Comparison of ENCODE assay signal across 9 mouse cellular contexts in genomic region chr4:63307175-63308062, GRCm38 (mm10). TPM values are rescaled to one million over a fixed set of nuclear protein-coding genes. Genes with fewer than 3 reads are reported as not detected.
A peak's percentile ranks its signal among the peaks of the same experiment; 100 is the strongest.
DNase-seq lines count a peak whose midpoint lies in the region; ATAC-seq and TF ChIP-seq lines count a peak whose summit lies in the region.
"Had no signal": no experiment of that assay in that cellular context is flagged by ENCODE, and none has a peak within 500 bp of the region (broad histone marks: within the 10 kb centered on the region; RNA-seq: fewer than 3 reads in every experiment).

No protein-coding gene starts in this region.

- no peak overlapping the region for H3K27ac ChIP-seq in heart, embryonic 12.5 days (ENCODE audit: poor library complexity, severe bottlenecking)
- no peak overlapping the region for H3K27ac ChIP-seq in embryonic facial prominence, embryonic 12.5 days
- no peak overlapping the region for H3K27ac ChIP-seq in kidney, embryonic 15.5 days
- no peak overlapping the region for H3K27ac ChIP-seq in limb, embryonic 14.5 days (replicated peaks; ENCODE audit: low read depth, low read length)

- no peak overlapping the region for H3K4me3 ChIP-seq in heart, embryonic 12.5 days
- H3K4me3 ChIP-seq in embryonic facial prominence, embryonic 12.5 days, result no peak overlapping the region
- no peak overlapping the region for H3K4me3 ChIP-seq in kidney, embryonic 15.5 days (replicated peaks)
- H3K4me3 ChIP-seq in limb, embryonic 14.5 days (replicated peaks; ENCODE audit: low read length), result no peak overlapping the region

- H3K4me2 ChIP-seq in heart, embryonic 12.5 days, result no peak overlapping the region
- no peak overlapping the region for H3K4me2 ChIP-seq in embryonic facial prominence, embryonic 12.5 days (replicated peaks)
- H3K4me2 ChIP-seq in kidney, embryonic 15.5 days, result no peak overlapping the region
- no peak overlapping the region for H3K4me2 ChIP-seq in limb, embryonic 14.5 days (replicated peaks; ENCODE audit: low read depth, low read length, severe bottlenecking)

- no peaks in the 10 kb centered on the region for H3K9me3 ChIP-seq in heart, embryonic 12.5 days (replicated peaks)
- H3K9me3 ChIP-seq in embryonic facial prominence, embryonic 12.5 days, result no peaks in the 10 kb centered on the region
- no peaks in the 10 kb centered on the region for H3K9me3 ChIP-seq in kidney, embryonic 15.5 days (replicated peaks)
- H3K9me3 ChIP-seq in limb, embryonic 14.5 days (ENCODE audit: control insufficient read depth, low read length), result no peaks in the 10 kb centered on the region

- H3K27me3 ChIP-seq in heart, embryonic 12.5 days (replicated peaks), result peaks cover 9% of the 10 kb centered on the region; the same call in 1 of the 2 replicates
- no peaks in the 10 kb centered on the region for H3K27me3 ChIP-seq in embryonic facial prominence, embryonic 12.5 days
- no peaks in the 10 kb centered on the region for H3K27me3 ChIP-seq in kidney, embryonic 15.5 days
- H3K27me3 ChIP-seq in limb, embryonic 14.5 days (ENCODE audit: control insufficient read depth, insufficient read depth, low read length), result no peaks in the 10 kb centered on the region

- peak; percentile 97 for DNase-seq in heart, adult 11 months
- peak; percentile 83 for DNase-seq in heart, adult 8-10 months (ENCODE audit: low spot score)
- DNase-seq in limb, embryonic 14.5 days (ENCODE audit: low spot score), result peak; percentile 77
- DNase-seq in spleen, postnatal 14 days (ENCODE audit: low spot score in 2 of 2), result peak; percentile 60 to 74

- TF ChIP-seq POLR2A in limb, embryonic 14.5 days (IDR thresholded peaks at IDR 0.05; ENCODE audit: borderline replicate concordance, extremely low read depth, insufficient read depth, insufficient read length), result no peak

- no peaks in the 10 kb centered on the region for H3K36me3 ChIP-seq in heart, embryonic 12.5 days
- peaks cover 50% of the 10 kb centered on the region for H3K36me3 ChIP-seq in embryonic facial prominence, embryonic 12.5 days
- peaks cover 13% of the 10 kb centered on the region; the same call in 1 of the 2 replicates for H3K36me3 ChIP-seq in kidney, embryonic 15.5 days
- H3K36me3 ChIP-seq in limb, embryonic 14.5 days (ENCODE audit: control insufficient read depth, insufficient read depth, low read length), result peaks cover 74% of the 10 kb centered on the region
- H3K36me3 ChIP-seq: G1E had no signal

- H3K9ac ChIP-seq in heart, embryonic 12.5 days, result no peak overlapping the region
- no peak overlapping the region for H3K9ac ChIP-seq in embryonic facial prominence, embryonic 12.5 days
- no peak overlapping the region for H3K9ac ChIP-seq in kidney, embryonic 15.5 days
- H3K9ac ChIP-seq in limb, embryonic 14.5 days (ENCODE audit: low read depth, low read length, severe bottlenecking), result no peak overlapping the region

- H3K4me1 ChIP-seq in heart, embryonic 12.5 days (replicated peaks), result peaks cover 26% of the 10 kb centered on the region
- no peaks in the 10 kb centered on the region for H3K4me1 ChIP-seq in embryonic facial prominence, embryonic 12.5 days
- 0 out of 2 replicates have a peak, but pooled peaks cover 3% of the 10 kb centered on the region for H3K4me1 ChIP-seq in kidney, embryonic 15.5 days
- no peaks in the 10 kb centered on the region for H3K4me1 ChIP-seq in limb, embryonic 14.5 days (ENCODE audit: control insufficient read depth, insufficient read depth, low read length)

- WGBS in heart, embryonic 12.5 days, result 26% methylated on average over 21 of the region's 21 CpGs
- WGBS in embryonic facial prominence, embryonic 12.5 days, result 29% methylated on average over 21 of the region's 21 CpGs
- 32% methylated on average over 21 of the region's 21 CpGs for WGBS in kidney, embryonic 15.5 days
- WGBS in limb, embryonic 14.5 days, result 35% methylated on average over 21 of the region's 21 CpGs

- no peak for ATAC-seq in heart, embryonic 12.5 days (ENCODE audit: insufficient number of reproducible peaks, low FRiP score)
- ATAC-seq in embryonic facial prominence, embryonic 12.5 days (ENCODE audit: insufficient number of reproducible peaks, insufficient read depth, low FRiP score, low TSS enrichment), result peak; percentile 44
- ATAC-seq in kidney, embryonic 15.5 days (replicated peaks; ENCODE audit: low FRiP score), result peak; percentile 57; the same call in 1 of the 2 replicates
- ATAC-seq in limb, embryonic 14.5 days (ENCODE audit: low FRiP score, low read depth), result peak; percentile 76
- ATAC-seq in monocyte, adult 5-6 weeks (replicated peaks; ENCODE audit: insufficient number of reproducible peaks, low FRiP score, low TSS enrichment, poor library complexity, severe bottlenecking), result 0 out of 2 replicates have a peak, but pooled peaks have one; percentile 41

RNA-seq across cellular contexts. Expression of gene Orm1, which starts 36.9 kb away (rescaled TPM):
- polyA plus RNA-seq in heart, embryonic 12.5 days (2016; fragmentation: Nextera tagmentation; extraction: Ambion mirVana), result not detected in 2 replicates
- not detected in 2 replicates for polyA plus RNA-seq in embryonic facial prominence, embryonic 12.5 days (2016; fragmentation: Nextera tagmentation; extraction: Ambion mirVana)
- total RNA-seq in heart, adult 8-10 months (2022), result under 1 TPM in 1 of 4 experiments, not detected in 3; 0.75 TPM
- 0.44 TPM in 1 of 2 replicates, not detected in the other for polyA plus RNA-seq in kidney, embryonic 15.5 days (2015; fragmentation: Nextera tagmentation; extraction: Ambion mirVana)
- 0.28 TPM in 1 of 2 replicates, not detected in the other for polyA plus RNA-seq in limb, embryonic 14.5 days (2012; rRNA removed)
- polyA plus RNA-seq in limb, embryonic 14.5 days (2014; fragmentation: Nextera tagmentation; extraction: Ambion mirVana), result 0.43 and 1.6 TPM in 2 replicates
- total RNA-seq in monocyte, adult 5-6 weeks (2017), result 1.7 TPM in 1 of 3 replicates, not detected in the others
- total RNA-seq: G1E had no signal
- polyA plus RNA-seq: G1E had no signal

RNA-seq across cellular contexts. Expression of gene Orm3, which starts 48.5 kb away (rescaled TPM):
- polyA plus RNA-seq in heart, embryonic 12.5 days (2016; fragmentation: Nextera tagmentation; extraction: Ambion mirVana), result not detected in 2 replicates
- polyA plus RNA-seq in embryonic facial prominence, embryonic 12.5 days (2016; fragmentation: Nextera tagmentation; extraction: Ambion mirVana), result not detected in 2 replicates
- total RNA-seq in heart, adult 8-10 months (2022), result 1 to 10 TPM in 2 of 4 experiments, under 1 TPM in 2; 0.60 to 4.5 (median 1.7) TPM
- not detected in 2 replicates for polyA plus RNA-seq in kidney, embryonic 15.5 days (2015; fragmentation: Nextera tagmentation; extraction: Ambion mirVana)
- polyA plus RNA-seq in limb, embryonic 14.5 days (2012; rRNA removed), result not detected in 2 replicates
- polyA plus RNA-seq in limb, embryonic 14.5 days (2014; fragmentation: Nextera tagmentation; extraction: Ambion mirVana), result not detected in 2 replicates
- not detected in 3 replicates for total RNA-seq in monocyte, adult 5-6 weeks (2017)
- total RNA-seq: G1E had no signal
- polyA plus RNA-seq: G1E had no signal

RNA-seq across cellular contexts. Expression of gene Orm2, which starts 54.8 kb away (rescaled TPM):
- polyA plus RNA-seq in heart, embryonic 12.5 days (2016; fragmentation: Nextera tagmentation; extraction: Ambion mirVana), result not detected in 2 replicates
- not detected in 2 replicates for polyA plus RNA-seq in embryonic facial prominence, embryonic 12.5 days (2016; fragmentation: Nextera tagmentation; extraction: Ambion mirVana)
- total RNA-seq in heart, adult 8-10 months (2022), result under 1 TPM in 2 of 4 experiments, not detected in 2; 0.34 to 0.37 TPM
- not detected in 2 replicates for polyA plus RNA-seq in kidney, embryonic 15.5 days (2015; fragmentation: Nextera tagmentation; extraction: Ambion mirVana)
- not detected in 2 replicates for polyA plus RNA-seq in limb, embryonic 14.5 days (2012; rRNA removed)
- not detected in 2 replicates for polyA plus RNA-seq in limb, embryonic 14.5 days (2014; fragmentation: Nextera tagmentation; extraction: Ambion mirVana)
- total RNA-seq in monocyte, adult 5-6 weeks (2017), result not detected in 3 replicates
- total RNA-seq: G1E had no signal
- polyA plus RNA-seq: G1E had no signal
